Mouse (Mus musculus) small intestine, adult 10 weeks (tissue): ENCODE results near the gene Gm10720. TPM values are rescaled to one million over a fixed set of nuclear protein-coding genes. Genes with fewer than 3 reads are reported as not detected.

Source experiments
- polyA plus RNA-seq: library from polyadenylated mRNA; stranded (reverse); fragments of 350-450 nt; fragmentation: Illumina TruSeq; extraction: RNeasy Lipid Tissue Mini Kit (QIAGEN cat#74804); gene quantifications from one replicate; pipeline ENCODE4 v1.2.3, GENCODE M21; 2014; ENCODE audit warnings: low replicate concordance

Gm10720 gene
- polyA plus RNA-seq: not detected

GRCm38 (mm10) chr9:3015354-3015753 lies at the start of gene Gm10720:
Gene Gm10720 (plus strand): TSS chr9:3015654.

GRCm38 (mm10) chr9:3000445-3000972 lies 14.9 kb upstream of the Gm10720 start, which contains the start of gene Gm10722:
Gene Gm10722 (plus strand): TSS chr9:3000922.

GRCm38 (mm10) chr9:3002794-3003396 lies 12.6 kb upstream of the Gm10720 start, which contains the start of gene Gm11168:
Gene Gm11168 (plus strand): TSS chr9:3003346.

GRCm38 (mm10) chr9:3012733-3013279 lies 2.6 kb upstream of the Gm10720 start, which contains the start of gene Gm10721:
Gene Gm10721 (plus strand): TSS chr9:3013140.

GRCm38 (mm10) chr9:3017108-3017507 lies 1.7 kb downstream of the Gm10720 start, which contains the start of gene Gm10719:
Gene Gm10719 (plus strand): TSS chr9:3017408.

GRCm38 (mm10) chr9:3023312-3023984 lies 8.0 kb downstream of the Gm10720 start, which contains the start of gene Gm10718:
Gene Gm10718 (plus strand): TSS chr9:3023547.

GRCm38 (mm10) chr9:3024912-3025467 lies 9.5 kb downstream of the Gm10720 start, which contains the start of gene Gm10717:
Gene Gm10717 (plus strand): TSS chr9:3025417.

GRCm38 (mm10) chr9:3034299-3034698 lies 18.8 kb downstream of the Gm10720 start, which contains the start of gene Gm17535:
Gene Gm17535 (plus strand): TSS chr9:3034599.

GRCm38 (mm10) chr9:3036577-3036976 lies 21.1 kb downstream of the Gm10720 start, which contains the start of gene Gm10715:
Gene Gm10715 (plus strand): TSS chr9:3036877.

Other genes starting within 250 kb of the Gm10720 start
- not detected for gene Gm10722, start 14.7 kb upstream of the Gm10720 start, polyA plus RNA-seq
- gene Gm11168, start 12.3 kb upstream of the Gm10720 start, polyA plus RNA-seq: not detected
- gene Gm10721, start 2.5 kb upstream of the Gm10720 start, polyA plus RNA-seq: not detected
- gene Gm10719, start 1.8 kb downstream of the Gm10720 start, polyA plus RNA-seq: not detected
- not detected for gene Gm10718, start 7.9 kb downstream of the Gm10720 start, polyA plus RNA-seq
- gene Gm10717, start 9.8 kb downstream of the Gm10720 start, polyA plus RNA-seq: not detected
- not detected for gene Gm17535, start 18.9 kb downstream of the Gm10720 start, polyA plus RNA-seq
- gene Gm10715, start 21.2 kb downstream of the Gm10720 start, polyA plus RNA-seq: not detected